Mouse (Mus musculus): ENCODE data around the gene Gatb. TPM values are rescaled to one million over a fixed set of nuclear protein-coding genes. Genes with fewer than 3 reads are reported as not detected.

The Gatb gene
- polyA plus RNA-seq, 1 experiment from 2014 or later: 11.2 TPM

DNA sequence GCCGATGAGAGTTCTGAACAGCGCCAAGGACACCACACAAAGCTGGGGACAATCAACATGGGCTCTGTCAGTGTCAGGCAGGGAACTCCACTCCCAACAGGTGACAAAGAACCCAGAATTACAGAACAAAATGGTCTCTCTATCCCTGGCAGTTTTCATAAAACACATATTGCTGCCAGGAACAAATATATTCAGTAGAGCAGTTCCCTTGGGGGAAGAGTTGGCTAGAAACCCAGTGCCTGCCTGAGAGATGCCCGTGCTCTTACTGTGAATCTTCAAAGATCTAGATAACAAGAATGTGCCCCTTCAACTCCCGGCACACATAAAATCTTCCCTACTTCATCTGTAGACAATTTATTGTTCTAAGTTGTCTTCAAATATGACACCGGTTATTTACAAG is 109.7 kb downstream of the Gatb start:
- no peaks in the 10 kb centered on the region for H3K36me3 ChIP-seq (ENCODE audit: control insufficient read depth, insufficient read depth)
- H3K4me3 ChIP-seq (ENCODE audit: low read depth, low read length): no peak overlapping the region
- no peak for ATAC-seq
- TF ChIP-seq CTCF (IDR thresholded peaks at IDR 0.05; ENCODE audit: low read depth): no peak
- no peak overlapping the region for H3K27ac ChIP-seq (ENCODE audit: low read depth, low read length)
- no peaks in the 10 kb centered on the region for H3K27me3 ChIP-seq (replicated peaks; ENCODE audit: control insufficient read depth, insufficient read depth, low read length)
- WGBS: 88% methylated on average over 5 of the region's 5 CpGs
- H3K4me2 ChIP-seq (replicated peaks; ENCODE audit: low read depth): no peak overlapping the region
- H3K9ac ChIP-seq (ENCODE audit: low read depth, low read length): no peak overlapping the region
- no peaks in the 10 kb centered on the region for H3K9me3 ChIP-seq (ENCODE audit: control insufficient read depth)
- H3K4me1 ChIP-seq (replicated peaks; ENCODE audit: control insufficient read depth, insufficient read depth, low read length): no peaks in the 10 kb centered on the region

DNA sequence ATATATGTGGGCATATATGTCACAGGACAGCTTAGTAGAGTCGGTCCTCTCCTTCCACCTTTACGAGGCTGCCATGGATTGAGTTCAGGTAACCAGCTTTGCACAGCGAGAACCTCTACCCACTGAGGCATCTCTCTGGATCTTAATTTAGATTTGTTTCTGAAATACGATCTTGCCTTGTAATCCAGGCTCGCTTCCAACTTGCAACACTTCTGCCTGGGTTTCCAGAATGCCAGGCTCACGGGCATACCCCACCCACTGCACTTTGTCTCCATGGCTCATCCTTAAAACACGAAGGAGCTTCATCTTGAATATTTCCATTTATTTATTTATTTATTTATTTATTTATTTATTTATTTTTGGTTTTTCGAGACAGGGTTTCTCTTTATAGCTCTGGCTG is 111.4 kb downstream of the Gatb start:
- TF ChIP-seq CTCF (IDR thresholded peaks at IDR 0.05; ENCODE audit: low read depth): no peak
- WGBS: 85% methylated on average over 8 of the region's 8 CpGs
- no peaks in the 10 kb centered on the region for H3K27me3 ChIP-seq (replicated peaks; ENCODE audit: control insufficient read depth, insufficient read depth, low read length)
- no peak overlapping the region for H3K4me3 ChIP-seq (ENCODE audit: low read depth, low read length)
- no peak overlapping the region for H3K27ac ChIP-seq (ENCODE audit: low read depth, low read length)
- no peak overlapping the region for H3K9ac ChIP-seq (ENCODE audit: low read depth, low read length)
- no peaks in the 10 kb centered on the region for H3K36me3 ChIP-seq (ENCODE audit: control insufficient read depth, insufficient read depth)
- no peaks in the 10 kb centered on the region for H3K9me3 ChIP-seq (ENCODE audit: control insufficient read depth)
- ATAC-seq: no peak
- H3K4me2 ChIP-seq (replicated peaks; ENCODE audit: low read depth): no peak overlapping the region
- no peaks in the 10 kb centered on the region for H3K4me1 ChIP-seq (replicated peaks; ENCODE audit: control insufficient read depth, insufficient read depth, low read length)

- no peak overlapping the region for H3K27ac ChIP-seq (ENCODE audit: low read depth, low read length)
- H3K36me3 ChIP-seq (ENCODE audit: control insufficient read depth, insufficient read depth): no peaks in the 10 kb centered on the region
- ATAC-seq: no peak
- H3K4me1 ChIP-seq (replicated peaks; ENCODE audit: control insufficient read depth, insufficient read depth, low read length): no peaks in the 10 kb centered on the region
- no peaks in the 10 kb centered on the region for H3K27me3 ChIP-seq (replicated peaks; ENCODE audit: control insufficient read depth, insufficient read depth, low read length)
- H3K9me3 ChIP-seq (ENCODE audit: control insufficient read depth): no peaks in the 10 kb centered on the region
- H3K9ac ChIP-seq (ENCODE audit: low read depth, low read length): no peak overlapping the region
- TF ChIP-seq CTCF (IDR thresholded peaks at IDR 0.05; ENCODE audit: low read depth): no peak
- H3K4me2 ChIP-seq (replicated peaks; ENCODE audit: low read depth): no peak overlapping the region
- no peak overlapping the region for H3K4me3 ChIP-seq (ENCODE audit: low read depth, low read length)
- WGBS: 94% methylated on average over 14 of the region's 14 CpGs
Measured at GRCm38 (mm10) chr3:85688341-85688740, 114.4 kb downstream of the Gatb start.

GRCm38 (mm10) chr3:85691134-85691533 is 117.2 kb downstream of the Gatb start:
- Histone ChIP-seq H3K4me3 (ENCODE audit: low read depth, low read length) (no peak overlapping the region), H3K27me3 (replicated peaks; ENCODE audit: control insufficient read depth, insufficient read depth, low read length) (no peaks in the 10 kb centered on the region), H3K9ac (ENCODE audit: low read depth, low read length) (no peak overlapping the region), H3K4me1 (replicated peaks; ENCODE audit: control insufficient read depth, insufficient read depth, low read length) (no peaks in the 10 kb centered on the region), H3K9me3 (ENCODE audit: control insufficient read depth) (no peaks in the 10 kb centered on the region), H3K4me2 (replicated peaks; ENCODE audit: low read depth) (no peak overlapping the region), H3K27ac (ENCODE audit: low read depth, low read length) (no peak overlapping the region), H3K36me3 (ENCODE audit: control insufficient read depth, insufficient read depth) (no peaks in the 10 kb centered on the region)
- no peak for TF ChIP-seq CTCF (IDR thresholded peaks at IDR 0.05; ENCODE audit: low read depth)
- 81% methylated on average over 4 of the region's 4 CpGs for WGBS
- ATAC-seq: no peak

- H3K36me3 ChIP-seq (ENCODE audit: control insufficient read depth, insufficient read depth): no peaks in the 10 kb centered on the region
- no peak overlapping the region for H3K27ac ChIP-seq (ENCODE audit: low read depth, low read length)
- H3K4me3 ChIP-seq (ENCODE audit: low read depth, low read length): no peak overlapping the region
- H3K27me3 ChIP-seq (replicated peaks; ENCODE audit: control insufficient read depth, insufficient read depth, low read length): no peaks in the 10 kb centered on the region
- no peak overlapping the region for H3K4me2 ChIP-seq (replicated peaks; ENCODE audit: low read depth)
- WGBS: 53% methylated on average over 3 of the region's 3 CpGs
- H3K4me1 ChIP-seq (replicated peaks; ENCODE audit: control insufficient read depth, insufficient read depth, low read length): no peaks in the 10 kb centered on the region
- ATAC-seq: no peak
- TF ChIP-seq CTCF (IDR thresholded peaks at IDR 0.05; ENCODE audit: low read depth): no peak
- no peak overlapping the region for H3K9ac ChIP-seq (ENCODE audit: low read depth, low read length)
- no peaks in the 10 kb centered on the region for H3K9me3 ChIP-seq (ENCODE audit: control insufficient read depth)
Measured at GRCm38 (mm10) chr3:85693013-85693412, 119.1 kb downstream of the Gatb start.

DNA sequence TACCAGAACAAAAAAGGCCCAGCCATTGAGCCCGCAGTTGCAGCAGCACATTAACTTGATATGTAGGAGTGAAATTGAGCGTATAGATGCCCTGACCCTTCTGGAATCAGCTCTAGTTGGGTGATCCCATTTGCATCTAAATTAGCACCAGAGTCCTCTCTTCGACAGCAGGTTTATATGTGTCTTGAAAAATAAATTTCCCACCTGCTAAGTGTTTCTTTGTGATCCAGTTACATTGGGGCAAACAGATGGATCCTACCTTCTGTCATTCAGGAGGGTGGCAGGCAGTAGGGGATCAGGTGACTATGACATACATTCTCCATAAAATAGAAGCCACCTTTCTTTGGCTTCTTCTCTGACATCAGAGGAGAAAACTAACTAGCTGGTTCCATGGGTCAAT is 121.1 kb downstream of the Gatb start:
- Histone ChIP-seq H3K9ac (ENCODE audit: low read depth, low read length) (no peak overlapping the region), H3K27me3 (replicated peaks; ENCODE audit: control insufficient read depth, insufficient read depth, low read length) (no peaks in the 10 kb centered on the region), H3K9me3 (ENCODE audit: control insufficient read depth) (no peaks in the 10 kb centered on the region), H3K4me3 (ENCODE audit: low read depth, low read length) (no peak overlapping the region), H3K4me1 (replicated peaks; ENCODE audit: control insufficient read depth, insufficient read depth, low read length) (no peaks in the 10 kb centered on the region), H3K4me2 (replicated peaks; ENCODE audit: low read depth) (no peak overlapping the region), H3K27ac (ENCODE audit: low read depth, low read length) (no peak overlapping the region), H3K36me3 (ENCODE audit: control insufficient read depth, insufficient read depth) (no peaks in the 10 kb centered on the region)
- ATAC-seq: no peak
- TF ChIP-seq CTCF (IDR thresholded peaks at IDR 0.05; ENCODE audit: low read depth): no peak
- whole genome bisulfite sequencing: 90% methylated on average over 3 of the region's 3 CpGs

- TF ChIP-seq CTCF (IDR thresholded peaks at IDR 0.05; ENCODE audit: low read depth): no peak
- H3K4me2 ChIP-seq (replicated peaks; ENCODE audit: low read depth): no peak overlapping the region
- no peaks in the 10 kb centered on the region for H3K36me3 ChIP-seq (ENCODE audit: control insufficient read depth, insufficient read depth)
- no peak overlapping the region for H3K4me3 ChIP-seq (ENCODE audit: low read depth, low read length)
- no peak for ATAC-seq
- H3K9me3 ChIP-seq (ENCODE audit: control insufficient read depth): no peaks in the 10 kb centered on the region
- H3K9ac ChIP-seq (ENCODE audit: low read depth, low read length): no peak overlapping the region
- 87% methylated on average over 4 of the region's 4 CpGs for WGBS
- no peaks in the 10 kb centered on the region for H3K27me3 ChIP-seq (replicated peaks; ENCODE audit: control insufficient read depth, insufficient read depth, low read length)
- no peaks in the 10 kb centered on the region for H3K4me1 ChIP-seq (replicated peaks; ENCODE audit: control insufficient read depth, insufficient read depth, low read length)
- no peak overlapping the region for H3K27ac ChIP-seq (ENCODE audit: low read depth, low read length)
Measured at GRCm38 (mm10) chr3:85698496-85698895, 124.6 kb downstream of the Gatb start.

Data from intestine, postnatal 0 days (tissue).